Mouse (Mus musculus): ENCODE results near the gene Chrd. TPM values are rescaled to one million over a fixed set of nuclear protein-coding genes. Genes with fewer than 3 reads are reported as not detected.

Chrd gene
- total RNA-seq, 2 experiments from 2014 or later = 2.1 to 3.1 TPM

Other genes starting within 250 kb of the Chrd start
- 10 to 100 TPM; 52.6 to 54.4 TPM for gene Eif2b5, start 234.3 kb upstream of the Chrd start, total RNA-seq (2021)
- 10 to 100 TPM; 28.4 to 32.0 TPM for gene Dvl3, start 216.1 kb upstream of the Chrd start, total RNA-seq (2021)
- 100 to 1,000 TPM; 121 to 146 TPM for gene Ap2m1, start 197.6 kb upstream of the Chrd start, total RNA-seq (2021)
- 10 to 100 TPM; 50.3 to 69.8 TPM for gene Abcf3, start 184.6 kb upstream of the Chrd start, total RNA-seq (2021)
- under 1 TPM in 1 of 2 experiments, not detected in 1; 0.07 TPM for gene Vwa5b2, start 143.7 kb upstream of the Chrd start, total RNA-seq (2021)
- 1 to 10 TPM; 3.7 to 4.1 TPM for gene Eef1akmt4, start 121.5 kb upstream of the Chrd start, total RNA-seq (2021)
- gene Gm49333, start 121.5 kb upstream of the Chrd start, total RNA-seq (2021) = under 1 TPM; 0.11 to 0.17 TPM
- gene Alg3, start 121.4 kb upstream of the Chrd start, total RNA-seq (2021) = 10 to 100 TPM; 12.7 to 13.7 TPM
- 1 to 10 TPM; 1.1 to 1.2 TPM for gene Camk2n2, start 111.8 kb upstream of the Chrd start, total RNA-seq (2021)
- under 1 TPM in 1 of 2 experiments, not detected in 1; 0.41 TPM for gene Ece2, start 103.3 kb upstream of the Chrd start, total RNA-seq (2021)
- gene Psmd2, start 81.5 kb upstream of the Chrd start, total RNA-seq (2021) = 100 to 1,000 TPM; 251 to 253 TPM
- gene Eif4g1, start 64.8 kb upstream of the Chrd start, total RNA-seq (2021) = 100 to 1,000 TPM; 426 to 438 TPM
- 10 to 100 TPM; 47.5 to 59.9 TPM for gene Fam131a, start 39.9 kb upstream of the Chrd start, total RNA-seq (2021)
- gene Polr2h, start 15.5 kb upstream of the Chrd start, total RNA-seq (2021) = 1 to 10 TPM; 7.8 to 9.5 TPM
- gene Clcn2, start 15.4 kb upstream of the Chrd start, total RNA-seq (2021) = 1 to 10 TPM in 1 of 2 experiments, under 1 TPM in 1; 0.64 to 1.1 TPM
- gene Thpo, start 1.4 kb downstream of the Chrd start, total RNA-seq (2021) = 10 to 100 TPM in 1 of 2 experiments, 1 to 10 TPM in 1; 6.2 to 10.4 TPM